ENCODE assay signal across 8 mouse cellular contexts in genomic region chr1:171234126-171234525, GRCm38 (mm10). TPM values are rescaled to one million over a fixed set of nuclear protein-coding genes. Genes with fewer than 3 reads are reported as not detected.
DNase-seq lines count a peak whose midpoint lies in the region; ATAC-seq and TF ChIP-seq lines count a peak whose summit lies in the region.

Gene Fcer1g (minus strand): TSS chr1:171234365.

- intact Hi-C loops in gastrocnemius, postnatal 14 days (cut with DNase I; ENCODE audit: low total_unique reads): no loop called here

- no peak for TF ChIP-seq RAD21 in MEL (IDR thresholded peaks at IDR 0.05; ENCODE audit: low read depth, low read length)

- peaks cover 0 to 10% of the 10 kb centered on the region in 2 experiments; a peak in 2 of 4 replicates for H3K4me1 ChIP-seq in MEL (ENCODE audit: control insufficient read depth in 1 of 2, insufficient read depth in 2 of 2, low read length in 2 of 2)
- H3K4me1 ChIP-seq in forebrain, embryonic 14.5 days (ENCODE audit: control insufficient read depth, insufficient read depth, low read length): no peaks in the 10 kb centered on the region

- DNase-seq in gastrocnemius, postnatal 25 days: peak; percentile 37
- DNase-seq in gastrocnemius, postnatal 14 days: no peak
- DNase-seq in MEL (ENCODE audit: low read depth, low spot score): no peak
- DNase-seq in forebrain, embryonic 14.5 days (ENCODE audit: low spot score): no peak
- no peak for DNase-seq in layer of hippocampus, adult 8-10 months (ENCODE audit: low spot score in 2 of 2)

- no peak for TF ChIP-seq CTCF in MEL (IDR thresholded peaks at IDR 0.05 in 2 of 3, conservative IDR thresholded peaks at IDR 0.05 in 1 of 3; ENCODE audit: control insufficient read depth in 1 of 3, insufficient read depth in 1 of 3, low read depth in 2 of 3, low read length in 3 of 3, poor library complexity in 1 of 3, severe bottlenecking in 1 of 3)

- peaks cover 5 to 17% of the 10 kb centered on the region in 2 experiments; a peak in 3 of 4 replicates for H3K36me3 ChIP-seq in MEL (ENCODE audit: control insufficient read depth in 1 of 2, insufficient read depth in 2 of 2, low read length in 2 of 2)
- H3K36me3 ChIP-seq in forebrain, embryonic 14.5 days (ENCODE audit: control insufficient read depth, insufficient read depth, low read length): peaks cover 54% of the 10 kb centered on the region

- no peaks in the 10 kb centered on the region for H3K79me2 ChIP-seq in MEL (ENCODE audit: control insufficient read depth, insufficient read depth, low read length, poor library complexity)

- TF ChIP-seq POLR2A in MEL (IDR thresholded peaks at IDR 0.05; ENCODE audit: control insufficient read depth in 1 of 2, insufficient read depth in 1 of 2, low read depth in 1 of 2, low read length in 2 of 2, poor library complexity in 1 of 2): no peak

- H3K27me3 ChIP-seq in MEL (ENCODE audit: control insufficient read depth in 1 of 2, insufficient read depth in 2 of 2, low read length in 2 of 2): no peaks in the 10 kb centered on the region
- H3K27me3 ChIP-seq in forebrain, embryonic 14.5 days (replicated peaks; ENCODE audit: control insufficient read depth, insufficient read depth, low read length): no peaks in the 10 kb centered on the region

- peak within 1 kb of the TSS; percentile 55; the same call in 1 of the 2 replicates for H3K27ac ChIP-seq in MEL (ENCODE audit: control insufficient read depth, low read depth, low read length)
- no peak within 1 kb of the TSS for H3K27ac ChIP-seq in forebrain, embryonic 14.5 days (ENCODE audit: low read depth, low read length)

- H3K4me2 ChIP-seq in forebrain, embryonic 14.5 days (ENCODE audit: low read length): no peak within 1 kb of the TSS

- no peak within 1 kb of the TSS for H3K9ac ChIP-seq in MEL (ENCODE audit: control insufficient read depth, low read depth, low read length, poor library complexity, severe bottlenecking)
- H3K9ac ChIP-seq in forebrain, embryonic 14.5 days (ENCODE audit: low read length): no peak within 1 kb of the TSS

- 93% methylated on average over 14 of the region's 14 CpGs for WGBS in forebrain, embryonic 14.5 days

- no peak within 1 kb of the TSS for H3K4me3 ChIP-seq in MEL (ENCODE audit: control insufficient read depth in 1 of 2, insufficient read depth in 1 of 2, low read depth in 2 of 2, low read length in 2 of 2)
- no peak within 1 kb of the TSS for H3K4me3 ChIP-seq in forebrain, embryonic 14.5 days (ENCODE audit: low read depth, low read length)

- TF ChIP-seq EP300 in MEL (IDR thresholded peaks at IDR 0.05; ENCODE audit: low read depth in 1 of 2, low read length in 2 of 2): no peak

- ATAC-seq in forebrain, embryonic 14.5 days: no peak
- peak; percentile 80 for ATAC-seq in megakaryocyte, adult 5-6 weeks (ENCODE audit: poor library complexity, severe bottlenecking)
- ATAC-seq in activated CD4-positive, CD25-positive, alpha-beta regulatory T cell, adult 4 months: no peak
- no peak for ATAC-seq in CD4-positive, CD25-positive, alpha-beta regulatory T cell, adult 4 months

- no peaks in the 10 kb centered on the region for H3K9me3 ChIP-seq in MEL (replicated peaks; ENCODE audit: insufficient read depth, low read length)
- H3K9me3 ChIP-seq in forebrain, embryonic 14.5 days (replicated peaks; ENCODE audit: control insufficient read depth, low read length): no peaks in the 10 kb centered on the region

TF ChIP-seq in MEL, 35 proteins besides CTCF, POLR2A, EP300 and RAD21:
- TF ChIP-seq SMC3 (IDR thresholded peaks at IDR 0.05; ENCODE audit: low read depth, low read length) (no peak), TBP (IDR thresholded peaks at IDR 0.05; ENCODE audit: low read depth, low read length) (no peak), TAL1 (IDR thresholded peaks at IDR 0.05; ENCODE audit: low read length) (no peak), MXI1 (IDR thresholded peaks at IDR 0.05; ENCODE audit: low read depth, low read length) (no peak), POLR2AphosphoS5 (IDR thresholded peaks at IDR 0.05; ENCODE audit: borderline replicate concordance, low read depth, low read length) (no peak), ZKSCAN1 (IDR thresholded peaks at IDR 0.05; ENCODE audit: low read depth, low read length) (no peak), UBTF (IDR thresholded peaks at IDR 0.05; ENCODE audit: borderline replicate concordance, insufficient read depth, low read depth, low read length) (no peak), ELF1 (IDR thresholded peaks at IDR 0.05; ENCODE audit: low read depth, low read length) (no peak)

RNA-seq across cellular contexts. Expression of gene Fcer1g, which starts in this region (rescaled TPM):
- total RNA-seq in gastrocnemius, postnatal 25 days (2021): 1 to 10 TPM; 3.2 to 3.9 TPM
- 1 to 10 TPM; 6.3 to 7.1 TPM for total RNA-seq in gastrocnemius, postnatal 14 days (2021)
- total RNA-seq in MEL (2012; rRNA removed): 0.36 and 0.62 TPM in 2 replicates
- 1 to 10 TPM in 1 of 2 experiments, not detected in 1; 1.1 TPM for polyA plus RNA-seq in MEL (2012; ENCODE audit: insufficient read depth in 1 of 2, insufficient read length in 2 of 2, low read depth in 1 of 2, low replicate concordance in 2 of 2, missing spikeins in 1 of 2)
- polyA plus RNA-seq in forebrain, embryonic 14.5 days (2014; fragmentation: Nextera tagmentation; extraction: Ambion mirVana): 25.1 and 31.5 TPM in 2 replicates
- total RNA-seq in layer of hippocampus, adult 8-10 months (2022): 10 to 100 TPM; 10.9 to 95.1 (median 48.8) TPM
- 2,036 and 2,044 TPM in 2 replicates for total RNA-seq in megakaryocyte, adult 5-6 weeks (2015)
- total RNA-seq in megakaryocyte, adult 5-6 weeks (2017): 995 and 1,060 TPM in 2 replicates
- 1 to 10 TPM; 1.7 to 4.0 TPM for polyA plus RNA-seq in activated CD4-positive, CD25-positive, alpha-beta regulatory T cell, adult 4 months (2017; shearing (Covaris generic))
- polyA plus RNA-seq in CD4-positive, CD25-positive, alpha-beta regulatory T cell, adult 4 months (2017; shearing (Covaris generic)): 1 to 10 TPM; 1.8 to 3.5 TPM

Comparison
In these comparisons a context has a peak if more than half of its experiments do, and no peak if none do; other contexts are left out.
1. RNA of gene Fcer1g (total RNA-seq): 995 to 2,044 TPM in megakaryocyte, adult 5-6 weeks; 10.9 to 95.1 TPM in layer of hippocampus, adult 8-10 months, 6.3 to 7.1 TPM in gastrocnemius, postnatal 14 days, 3.2 to 3.9 TPM in gastrocnemius, postnatal 25 days and 0.36 to 0.62 TPM in MEL; every median in the first group is over 10 times any median in the second.